In genomic region chr11:40690444-40691127, GRCm38 (mm10) we compare ENCODE assay signal across 8 mouse cellular contexts. TPM values are rescaled to one million over a fixed set of nuclear protein-coding genes. Genes with fewer than 3 reads are reported as not detected.
DNase-seq lines count a peak whose midpoint lies in the region; ATAC-seq and TF ChIP-seq lines count a peak whose summit lies in the region.

No protein-coding gene starts in this region.

- H3K4me1 ChIP-seq in embryonic facial prominence, embryonic 14.5 days (ENCODE audit: control insufficient read depth, insufficient read depth, low read length), result peaks cover 18% of the 10 kb centered on the region
- H3K4me1 ChIP-seq in limb, embryonic 13.5 days, result peaks cover 23% of the 10 kb centered on the region

- H3K9me3 ChIP-seq in embryonic facial prominence, embryonic 14.5 days (ENCODE audit: control insufficient read depth, low read length), result no peaks in the 10 kb centered on the region
- no peaks in the 10 kb centered on the region for H3K9me3 ChIP-seq in limb, embryonic 13.5 days

- peak overlapping the region; percentile 34; the same call in 1 of the 2 replicates for H3K9ac ChIP-seq in embryonic facial prominence, embryonic 14.5 days (ENCODE audit: low read depth, low read length)
- H3K9ac ChIP-seq in limb, embryonic 13.5 days, result peak overlapping the region; percentile 82

- no peak overlapping the region for H3K4me3 ChIP-seq in C2C12 (ENCODE audit: insufficient read depth, poor library complexity, severe bottlenecking)
- H3K4me3 ChIP-seq in embryonic facial prominence, embryonic 14.5 days (ENCODE audit: low read depth, low read length), result peak overlapping the region; percentile 88
- peak overlapping the region; percentile 88 for H3K4me3 ChIP-seq in limb, embryonic 13.5 days

- no peak overlapping the region for H3ac ChIP-seq in C2C12 (ENCODE audit: control insufficient read depth, insufficient read length, low read depth)

- 56% methylated on average over 5 of the region's 5 CpGs for WGBS in embryonic facial prominence, embryonic 14.5 days
- WGBS in limb, embryonic 13.5 days, result 74% methylated on average over 5 of the region's 5 CpGs

- H3K36me3 ChIP-seq in C2C12 (ENCODE audit: control insufficient read depth, insufficient read depth), result peaks cover 18% of the 10 kb centered on the region
- peaks cover 20% of the 10 kb centered on the region for H3K36me3 ChIP-seq in embryonic facial prominence, embryonic 14.5 days (ENCODE audit: control insufficient read depth, insufficient read depth, low read length)
- peaks cover 21% of the 10 kb centered on the region for H3K36me3 ChIP-seq in limb, embryonic 13.5 days

- DNase-seq in heart, adult 18-20 months, result peak; percentile 37 to 40
- no peak for DNase-seq in heart, postnatal 25 days (ENCODE audit: low spot score)
- peak; percentile 62 for DNase-seq in embryonic facial prominence, embryonic 14.5 days (ENCODE audit: low spot score)
- no peak for DNase-seq in right cerebral cortex, postnatal 4 days
- DNase-seq in layer of hippocampus, adult 18-20 months (ENCODE audit: low spot score in 2 of 2), result no peak
- DNase-seq in spleen, postnatal 36 days (ENCODE audit: low spot score in 2 of 2), result no peak

- H3K27ac ChIP-seq in embryonic facial prominence, embryonic 14.5 days (replicated peaks; ENCODE audit: low read depth, low read length), result no peak overlapping the region
- no peak overlapping the region; the same call in 1 of the 2 replicates for H3K27ac ChIP-seq in limb, embryonic 13.5 days

- no peak for TF ChIP-seq CTCF in C2C12 (IDR thresholded peaks at IDR 0.05; ENCODE audit: control insufficient read depth, insufficient read depth, insufficient read length)

- peak; percentile 2; the same call in 1 of the 2 replicates for ATAC-seq in embryonic facial prominence, embryonic 14.5 days (ENCODE audit: low read depth)
- no peak for ATAC-seq in limb, embryonic 13.5 days (ENCODE audit: low FRiP score, low read depth)

- intact Hi-C loops in heart, postnatal 25 days (cut with DNase I), result loop anchor here (2.0 kb wide), 1 partner anchor 44 kb away; no protein-coding TSS in a partner anchor

- H3K27me3 ChIP-seq in C2C12 (ENCODE audit: control insufficient read depth, insufficient read depth, insufficient read length), result no peaks in the 10 kb centered on the region
- no peaks in the 10 kb centered on the region for H3K27me3 ChIP-seq in embryonic facial prominence, embryonic 14.5 days (replicated peaks; ENCODE audit: control insufficient read depth, insufficient read depth, low read length)
- H3K27me3 ChIP-seq in limb, embryonic 13.5 days, result no peaks in the 10 kb centered on the region

- peaks cover 53% of the 10 kb centered on the region for H3K79me3 ChIP-seq in C2C12 (ENCODE audit: low read depth)

- peaks cover 77% of the 10 kb centered on the region for H3K79me2 ChIP-seq in C2C12 (ENCODE audit: control insufficient read depth, insufficient read depth)

- peak overlapping the region; percentile 65 for H3K4me2 ChIP-seq in embryonic facial prominence, embryonic 14.5 days (ENCODE audit: low read depth, low read length)
- peak overlapping the region; percentile 81 for H3K4me2 ChIP-seq in limb, embryonic 13.5 days (replicated peaks)

TF ChIP-seq in C2C12, 6 proteins besides CTCF, POLR2A, EP300 and RAD21:
- TF ChIP-seq MAX (IDR thresholded peaks at IDR 0.05) (no peak), CEBPB (IDR thresholded peaks at IDR 0.05; ENCODE audit: low read depth) (peak; percentile 62)

RNA-seq across cellular contexts. Expression of gene Mat2b, which starts 4.4 kb away (rescaled TPM):
- 10 to 100 TPM; 94.5 to 96.3 TPM for total RNA-seq in heart, adult 18-20 months (2021)
- total RNA-seq in heart, postnatal 25 days (2021), result 100 to 1,000 TPM in 1 of 2 experiments, 10 to 100 TPM in 1; 98.4 to 101 TPM
- 30.4 TPM for polyA plus RNA-seq in C2C12 (2012; fragmentation: generic; extraction: Trizol)
- 92.5 and 92.8 TPM in 2 replicates for polyA plus RNA-seq in embryonic facial prominence, embryonic 14.5 days (2014; fragmentation: Nextera tagmentation; extraction: Ambion mirVana)
- polyA plus RNA-seq in limb, embryonic 13.5 days (2015; fragmentation: Nextera tagmentation; extraction: Ambion mirVana), result 117 and 118 TPM in 2 replicates
- 100 to 1,000 TPM; 120 to 130 TPM for total RNA-seq in layer of hippocampus, adult 18-20 months (2021)

RNA-seq across cellular contexts. Expression of gene Hmmr, which starts 42.6 kb away (rescaled TPM):
- total RNA-seq in heart, adult 18-20 months (2021), result under 1 TPM; 0.25 to 0.49 TPM
- under 1 TPM; 0.36 to 0.44 TPM for total RNA-seq in heart, postnatal 25 days (2021)
- 14.4 TPM for polyA plus RNA-seq in C2C12 (2012; fragmentation: generic; extraction: Trizol)
- 35.2 and 38.3 TPM in 2 replicates for polyA plus RNA-seq in embryonic facial prominence, embryonic 14.5 days (2014; fragmentation: Nextera tagmentation; extraction: Ambion mirVana)
- 43.7 and 45.7 TPM in 2 replicates for polyA plus RNA-seq in limb, embryonic 13.5 days (2015; fragmentation: Nextera tagmentation; extraction: Ambion mirVana)
- under 1 TPM in 1 of 2 experiments, not detected in 1; 0.15 TPM for total RNA-seq in layer of hippocampus, adult 18-20 months (2021)

RNA-seq across cellular contexts. Expression of gene Nudcd2, which starts 42.9 kb away (rescaled TPM):
- 10 to 100 TPM; 14.0 to 16.8 TPM for total RNA-seq in heart, adult 18-20 months (2021)
- total RNA-seq in heart, postnatal 25 days (2021), result 10 to 100 TPM; 13.2 to 16.2 TPM
- polyA plus RNA-seq in C2C12 (2012; fragmentation: generic; extraction: Trizol), result 64.2 TPM
- polyA plus RNA-seq in embryonic facial prominence, embryonic 14.5 days (2014; fragmentation: Nextera tagmentation; extraction: Ambion mirVana), result 122 and 138 TPM in 2 replicates
- 168 and 186 TPM in 2 replicates for polyA plus RNA-seq in limb, embryonic 13.5 days (2015; fragmentation: Nextera tagmentation; extraction: Ambion mirVana)
- total RNA-seq in layer of hippocampus, adult 18-20 months (2021), result 10 to 100 TPM; 17.0 to 19.9 TPM

Comparison
In these comparisons a context has a peak if more than half of its experiments do, and no peak if none do; other contexts are left out.
1. DNase-seq: peak in heart, adult 18-20 months (2 of 2) and embryonic facial prominence, embryonic 14.5 days (single experiment); none in heart, postnatal 25 days (single experiment), right cerebral cortex, postnatal 4 days (single experiment), layer of hippocampus, adult 18-20 months (0 of 2) and spleen, postnatal 36 days (0 of 2).